Mouse (Mus musculus): ENCODE measurements around the gene Tiparp. TPM values are rescaled to one million over a fixed set of nuclear protein-coding genes. Genes with fewer than 3 reads are reported as not detected.

The Tiparp gene
- polyA plus RNA-seq, 1 experiment, result 5.2 TPM

- TF ChIP-seq MAX (IDR thresholded peaks at IDR 0.05; ENCODE audit: low read depth), result no peak
- no peak for TF ChIP-seq TCF12 (IDR thresholded peaks at IDR 0.05; ENCODE audit: insufficient read depth, poor library complexity, severe bottlenecking)
- no peak for TF ChIP-seq TCF3 (IDR thresholded peaks at IDR 0.05; ENCODE audit: insufficient read length, low read depth)
- no peak for TF ChIP-seq USF1 (IDR thresholded peaks at IDR 0.05; ENCODE audit: low read depth)
- TF ChIP-seq MYOD1 (IDR thresholded peaks at IDR 0.05; ENCODE audit: control insufficient read depth in 1 of 3, insufficient read length in 2 of 3, low read depth in 2 of 3), result no peak
- TF ChIP-seq POLR2A (IDR thresholded peaks at IDR 0.05; ENCODE audit: insufficient read length, low read depth), result no peak
- TF ChIP-seq CEBPB (IDR thresholded peaks at IDR 0.05; ENCODE audit: insufficient read depth, poor library complexity, severe bottlenecking), result no peak
- TF ChIP-seq REST (IDR thresholded peaks at IDR 0.05; ENCODE audit: insufficient read depth, insufficient read length), result no peak
- no peak for TF ChIP-seq POLR2AphosphoS2 (IDR thresholded peaks at IDR 0.05; ENCODE audit: insufficient read length, low read depth)
- no peak for TF ChIP-seq SRF (IDR thresholded peaks at IDR 0.05; ENCODE audit: control insufficient read depth, insufficient read length, low read depth)
- TF ChIP-seq MYOG (IDR thresholded peaks at IDR 0.05; ENCODE audit: control insufficient read depth in 1 of 3, insufficient read depth in 1 of 3, insufficient read length in 2 of 3, low read depth in 2 of 3), result no peak
- TF ChIP-seq E2F4 (IDR thresholded peaks at IDR 0.05; ENCODE audit: insufficient read depth), result no peak
- H3K36me3 ChIP-seq (ENCODE audit: control insufficient read depth, insufficient read depth), result no peaks in the 10 kb centered on the region
These were observed 20.4 kb upstream of the Tiparp start for GRCm38 (mm10) chr3:65507766-65508165.

GRCm38 (mm10) chr3:65510588-65510987 is 17.6 kb upstream of the Tiparp start:
- Histone ChIP-seq H3K79me2 (ENCODE audit: control insufficient read depth, insufficient read depth) (no peaks in the 10 kb centered on the region), H3ac (ENCODE audit: control insufficient read depth, insufficient read length) (no peak overlapping the region), H3K4me3 (no peak overlapping the region), H3K36me3 (ENCODE audit: control insufficient read depth, insufficient read depth) (no peaks in the 10 kb centered on the region), H3K4me2 (ENCODE audit: low read depth) (no peak overlapping the region), H3K27me3 (ENCODE audit: control insufficient read depth, insufficient read depth, insufficient read length) (no peaks in the 10 kb centered on the region)
- TF ChIP-seq SRF (IDR thresholded peaks at IDR 0.05; ENCODE audit: control insufficient read depth, insufficient read length, low read depth), result no peak

More at GRCm38 (mm10) chr3:65507766-65508165, 20.4 kb upstream of the Tiparp start:
- no peak overlapping the region for H3K4me3 ChIP-seq
- H3K27me3 ChIP-seq (ENCODE audit: control insufficient read depth, insufficient read depth, insufficient read length), result no peaks in the 10 kb centered on the region
- H3ac ChIP-seq (ENCODE audit: control insufficient read depth, insufficient read length), result no peak overlapping the region
- H3K79me2 ChIP-seq (ENCODE audit: control insufficient read depth, insufficient read depth), result no peaks in the 10 kb centered on the region
- no peak overlapping the region for H3K4me2 ChIP-seq (ENCODE audit: low read depth)

GRCm38 (mm10) chr3:65515751-65516150 is 12.5 kb upstream of the Tiparp start:
- Histone ChIP-seq H3K4me2 (ENCODE audit: low read depth) (no peak overlapping the region), H3K27me3 (ENCODE audit: control insufficient read depth, insufficient read depth, insufficient read length) (no peaks in the 10 kb centered on the region), H3K79me2 (ENCODE audit: control insufficient read depth, insufficient read depth) (no peaks in the 10 kb centered on the region), H3ac (ENCODE audit: control insufficient read depth, insufficient read length) (no peak overlapping the region), H3K36me3 (ENCODE audit: control insufficient read depth, insufficient read depth) (no peaks in the 10 kb centered on the region), H3K4me3 (no peak overlapping the region)
- no peak for TF ChIP-seq MAX (IDR thresholded peaks at IDR 0.05; ENCODE audit: low read depth)

- no peak overlapping the region for H3K4me3 ChIP-seq
- H3K36me3 ChIP-seq (ENCODE audit: control insufficient read depth, insufficient read depth), result no peaks in the 10 kb centered on the region
- H3ac ChIP-seq (ENCODE audit: control insufficient read depth, insufficient read length), result no peak overlapping the region
- no peaks in the 10 kb centered on the region for H3K79me2 ChIP-seq (ENCODE audit: control insufficient read depth, insufficient read depth)
- H3K4me2 ChIP-seq (ENCODE audit: low read depth), result no peak overlapping the region
- TF ChIP-seq SRF (IDR thresholded peaks at IDR 0.05; ENCODE audit: control insufficient read depth, insufficient read length, low read depth), result no peak
- no peak for TF ChIP-seq MYOG (IDR thresholded peaks at IDR 0.05; ENCODE audit: control insufficient read depth in 1 of 3, insufficient read depth in 1 of 3, insufficient read length in 2 of 3, low read depth in 2 of 3)
- TF ChIP-seq TCF12 (IDR thresholded peaks at IDR 0.05; ENCODE audit: insufficient read depth, poor library complexity, severe bottlenecking), result no peak
- no peaks in the 10 kb centered on the region for H3K27me3 ChIP-seq (ENCODE audit: control insufficient read depth, insufficient read depth, insufficient read length)
These were observed 11.7 kb upstream of the Tiparp start for GRCm38 (mm10) chr3:65516526-65516925.

GRCm38 (mm10) chr3:65517141-65517540 is 11.1 kb upstream of the Tiparp start:
- no peak for TF ChIP-seq REST (IDR thresholded peaks at IDR 0.05; ENCODE audit: insufficient read depth, insufficient read length)
- TF ChIP-seq MYOD1 (IDR thresholded peaks at IDR 0.05; ENCODE audit: control insufficient read depth in 1 of 3, insufficient read length in 2 of 3, low read depth in 2 of 3), result peak in 2 of 3 experiments; percentile 49 to 56
- Histone ChIP-seq H3K79me2 (ENCODE audit: control insufficient read depth, insufficient read depth) (no peaks in the 10 kb centered on the region), H3K27me3 (ENCODE audit: control insufficient read depth, insufficient read depth, insufficient read length) (no peaks in the 10 kb centered on the region), H3K4me3 (no peak overlapping the region), H3K4me2 (ENCODE audit: low read depth) (no peak overlapping the region), H3ac (ENCODE audit: control insufficient read depth, insufficient read length) (no peak overlapping the region), H3K36me3 (ENCODE audit: control insufficient read depth, insufficient read depth) (no peaks in the 10 kb centered on the region)

- Histone ChIP-seq H3K36me3 (ENCODE audit: control insufficient read depth, insufficient read depth) (no peaks in the 10 kb centered on the region), H3K27me3 (ENCODE audit: control insufficient read depth, insufficient read depth, insufficient read length) (no peaks in the 10 kb centered on the region), H3K79me2 (ENCODE audit: control insufficient read depth, insufficient read depth) (no peaks in the 10 kb centered on the region), H3K4me3 (no peak overlapping the region), H3K4me2 (ENCODE audit: low read depth) (no peak overlapping the region), H3ac (ENCODE audit: control insufficient read depth, insufficient read length) (no peak overlapping the region)
- TF ChIP-seq SRF (IDR thresholded peaks at IDR 0.05; ENCODE audit: control insufficient read depth, insufficient read length, low read depth) (no peak), TCF12 (IDR thresholded peaks at IDR 0.05; ENCODE audit: insufficient read depth, poor library complexity, severe bottlenecking) (no peak), POLR2A (IDR thresholded peaks at IDR 0.05; ENCODE audit: insufficient read length, low read depth) (no peak), TCF3 (IDR thresholded peaks at IDR 0.05; ENCODE audit: insufficient read length, low read depth) (no peak), MAX (IDR thresholded peaks at IDR 0.05; ENCODE audit: low read depth) (no peak), CEBPB (IDR thresholded peaks at IDR 0.05; ENCODE audit: insufficient read depth, poor library complexity, severe bottlenecking) (no peak), POLR2AphosphoS2 (IDR thresholded peaks at IDR 0.05; ENCODE audit: insufficient read length, low read depth) (no peak), USF1 (IDR thresholded peaks at IDR 0.05; ENCODE audit: low read depth) (no peak), REST (IDR thresholded peaks at IDR 0.05; ENCODE audit: insufficient read depth, insufficient read length) (no peak), E2F4 (IDR thresholded peaks at IDR 0.05; ENCODE audit: insufficient read depth) (no peak)
These were observed 10.3 kb upstream of the Tiparp start for GRCm38 (mm10) chr3:65517747-65518527.

All from myocyte (in vitro differentiated cells).